Mouse (Mus musculus) adrenal gland (tissue): ENCODE measurements around the gene Pxylp1.

Experiments
- intact Hi-C: fragments of 180-260 bp; cut with DNase I; formaldehyde crosslinking; loops from one replicate; pipeline ENCODE4 v1.15.1; 2025

The Pxylp1 gene

DNA sequence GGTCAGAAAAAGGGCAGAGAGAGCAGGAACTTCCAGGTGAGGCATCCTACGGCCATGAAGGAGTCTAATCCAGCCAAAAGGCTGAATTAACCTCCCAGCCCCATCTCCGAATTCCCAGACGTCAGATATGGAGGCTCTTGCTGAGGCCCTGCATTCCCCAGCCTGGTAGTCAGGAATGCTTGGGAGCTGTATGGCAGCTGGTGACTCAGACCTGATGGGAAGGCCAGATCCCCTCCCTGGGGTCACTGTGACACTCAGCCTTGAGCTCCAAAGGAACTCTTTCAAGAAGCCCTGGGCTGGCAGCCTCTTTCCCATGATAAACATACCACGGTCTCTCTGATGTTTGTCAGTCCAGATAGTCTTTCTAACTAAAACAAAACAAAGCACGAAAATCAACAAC is 109.2 kb downstream of the Pxylp1 start:
- intact Hi-C loops: no loop called here

- intact Hi-C loops: no loop called here
These were observed 110.4 kb downstream of the Pxylp1 start for GRCm38 (mm10) chr9:96782062-96782461.
